Mouse (Mus musculus): ENCODE data around the gene Aldh2.

GRCm38 (mm10) chr5:121623241-121623640 lies 29.6 kb upstream of the Aldh2 start:
- TF ChIP-seq CTCF (IDR thresholded peaks at IDR 0.05; ENCODE audit: borderline replicate concordance, insufficient read depth, low read depth, low read length) (no peak), POLR2A (IDR thresholded peaks at IDR 0.05; ENCODE audit: borderline replicate concordance, insufficient read depth, low read length) (no peak)
